Mouse (Mus musculus) cerebellum, adult 11-12 months (tissue): ENCODE measurements around the gene Olfr816.
"Not testable (repeated sequence)": the region's sequence is repeated elsewhere in the genome, so short reads cannot be mapped to it uniquely, and the experiment has no call there.

Experiments used
- DNase-seq: peaks from one replicate; pipeline ENCODE4 v3.0.0; 2022

Gene Olfr816

DNA sequence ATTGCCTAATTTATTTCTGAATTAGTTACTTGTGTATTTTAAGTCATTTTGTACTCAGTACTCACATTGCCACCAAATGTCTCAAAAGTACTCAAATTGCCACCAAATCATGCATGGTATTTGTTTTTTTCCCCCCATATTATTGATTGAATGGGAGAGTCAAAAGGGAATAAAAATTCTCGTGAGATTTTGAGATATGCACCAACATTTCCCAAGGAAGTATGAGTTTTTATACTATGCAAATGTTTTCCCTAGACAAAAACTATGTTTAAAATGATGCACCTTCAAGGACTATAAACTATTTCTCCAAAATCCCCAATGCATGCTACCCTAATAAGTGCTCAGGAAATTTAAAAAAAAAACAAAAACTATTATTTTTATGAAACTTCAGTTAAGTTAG is at the start of gene Olfr816:
Gene Olfr816, minus strand, starts transcription at position 101 of the 400 bp plus-strand sequence.
- no peak for DNase-seq

DNA sequence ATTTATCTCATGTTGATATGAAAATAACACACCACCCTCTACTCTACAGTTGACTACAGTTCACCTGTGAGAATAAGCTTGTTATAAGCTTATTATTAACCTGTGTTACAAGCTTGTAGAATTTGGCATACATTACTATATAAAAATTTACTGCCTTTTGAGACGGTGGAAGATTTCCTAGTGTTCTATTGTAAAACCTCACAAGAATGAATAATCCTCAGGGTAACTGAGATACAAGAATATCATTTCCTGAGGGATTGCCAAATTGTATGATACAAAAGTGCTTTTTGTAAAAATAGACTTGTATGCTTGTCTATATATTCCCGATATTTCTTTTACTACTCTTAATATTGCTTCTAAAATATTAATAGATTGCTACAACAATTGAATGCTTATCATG is 33.6 kb upstream of the Olfr816 start, which contains the start of gene Olfr818:
Gene Olfr818, minus strand, starts transcription at position 101 of the 400 bp plus-strand sequence.
- DNase-seq: no peak

DNA sequence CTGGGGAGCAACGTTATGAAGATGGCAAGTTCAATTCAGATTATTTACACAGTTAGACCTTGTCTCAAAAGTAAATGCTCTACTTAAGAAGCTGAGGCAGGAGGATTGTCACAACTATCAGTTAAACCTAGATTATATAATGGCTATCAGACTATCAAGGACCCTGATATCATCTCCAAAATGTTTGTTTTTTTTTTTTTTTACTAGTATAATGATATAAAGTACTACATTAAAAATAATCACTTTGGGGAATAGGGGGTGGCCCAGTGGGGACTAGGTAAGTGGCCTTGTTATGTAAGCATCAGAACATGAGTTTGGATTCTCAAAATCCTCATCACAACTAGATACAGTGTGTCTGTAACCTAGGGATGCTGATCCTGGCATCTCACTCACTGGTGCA is 9.6 kb downstream of the Olfr816 start, which contains the start of gene Olfr815:
Gene Olfr815, minus strand, starts transcription at position 101 of the 400 bp plus-strand sequence.
- DNase-seq: not testable (repeated sequence)

DNA sequence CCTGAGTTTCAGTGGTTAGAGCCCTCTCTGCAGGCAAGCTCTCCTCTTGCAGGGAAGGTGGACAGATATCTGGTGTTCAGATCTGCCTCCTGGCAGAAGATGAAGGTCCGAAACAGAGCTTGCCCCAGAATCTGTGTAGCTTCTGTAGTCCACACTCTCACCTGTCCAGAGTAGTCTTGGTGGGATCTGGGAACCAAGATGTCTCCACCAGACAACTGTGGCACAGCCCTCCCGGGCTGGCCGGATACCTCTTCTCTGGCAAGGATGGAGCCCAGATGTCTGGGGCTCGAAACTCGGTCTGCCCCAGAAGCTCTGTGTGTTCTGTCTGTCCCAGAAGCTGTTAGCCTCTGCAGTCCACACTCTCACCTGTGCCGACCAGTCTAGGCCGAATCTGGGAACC is 29.5 kb downstream of the Olfr816 start:
- DNase-seq: no peak

DNA sequence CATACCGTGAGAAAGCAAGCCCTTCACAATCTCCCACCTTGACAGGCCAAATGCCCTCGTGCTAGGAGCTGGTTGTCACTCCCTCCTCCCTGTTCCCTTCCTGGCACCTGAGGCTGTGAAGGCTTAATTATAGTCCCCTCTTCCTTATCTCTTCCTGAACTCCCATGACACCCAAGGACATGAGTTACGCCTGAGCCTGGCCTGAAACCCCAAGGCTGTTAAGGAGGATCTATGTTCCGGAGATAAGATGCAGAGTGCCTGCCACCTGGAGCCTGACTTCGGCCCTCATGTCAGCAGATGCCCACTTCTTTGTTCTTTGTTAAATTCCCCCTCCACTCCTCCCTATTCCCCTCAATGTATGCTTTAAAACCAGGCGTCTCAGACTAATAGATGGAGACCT is 29.9 kb downstream of the Olfr816 start:
- DNase-seq: not testable (repeated sequence)

DNA sequence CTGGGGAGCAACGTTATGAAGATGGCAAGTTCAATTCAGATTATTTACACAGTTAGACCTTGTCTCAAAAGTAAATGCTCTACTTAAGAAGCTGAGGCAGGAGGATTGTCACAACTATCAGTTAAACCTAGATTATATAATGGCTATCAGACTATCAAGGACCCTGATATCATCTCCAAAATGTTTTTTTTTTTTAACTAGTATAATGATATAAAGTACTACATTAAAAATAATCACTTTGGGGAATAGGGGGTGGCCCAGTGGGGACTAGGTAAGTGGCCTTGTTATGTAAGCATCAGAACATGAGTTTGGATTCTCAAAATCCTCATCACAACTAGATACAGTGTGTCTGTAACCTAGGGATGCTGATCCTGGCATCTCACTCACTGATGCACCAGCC is 35.6 kb downstream of the Olfr816 start, which contains the start of gene Olfr814:
Gene Olfr814, minus strand, starts transcription at position 101 of the 400 bp plus-strand sequence.
- not testable (repeated sequence) for DNase-seq
